Mouse (Mus musculus) stomach, postnatal 0 days (tissue): ENCODE data around the gene Reps2. TPM values are rescaled to one million over a fixed set of nuclear protein-coding genes. Genes with fewer than 3 reads are reported as not detected.

ENCODE experiments used
- ATAC-seq: fragments of 200-750 bp; cut with Nextera tagmentation; 2 replicates; pipeline ENCODE4 v1.8.0; 2017; ENCODE audit not compliant: low FRiP score, low TSS enrichment
- DNase-seq: peaks from one replicate; pipeline ENCODE4 v3.0.0-alpha.2; 2016; ENCODE audit warnings: low spot score
- H3K27ac ChIP-seq: fragments of 300-500 bp; sonication (generic); replicated peaks from 2 replicates; pipeline ENCODE4 v1.5.1; 2014; ENCODE audit warnings: mild to moderate bottlenecking, control low read depth
- H3K27me3 ChIP-seq: fragments of 300-500 bp; sonication (generic); 2 replicates; pipeline ENCODE4 v1.6.1; 2014; ENCODE audit warnings: low read length; ENCODE audit not compliant: control insufficient read depth, insufficient read depth
- H3K36me3 ChIP-seq: fragments of 300-500 bp; sonication (generic); 2 replicates; pipeline ENCODE4 v1.6.1; 2014; ENCODE audit warnings: low read length, mixed read lengths; ENCODE audit not compliant: control insufficient read depth, insufficient read depth
- H3K4me1 ChIP-seq: fragments of 300-500 bp; sonication (generic); replicated peaks from 2 replicates; pipeline ENCODE4 v1.6.1; 2014; ENCODE audit warnings: antibody characterized with exemption; ENCODE audit not compliant: control insufficient read depth, insufficient read depth
- H3K4me2 ChIP-seq: fragments of 300-500 bp; sonication (generic); replicated peaks from 2 replicates; pipeline ENCODE4 v1.6.1; 2014; ENCODE audit warnings: low read depth, mild to moderate bottlenecking, control low read depth, moderate library complexity
- H3K4me3 ChIP-seq: fragments of 300-500 bp; sonication (generic); 2 replicates; pipeline ENCODE4 v1.5.1; 2014; ENCODE audit warnings: low read depth, low read length, control low read depth
- H3K9ac ChIP-seq: fragments of 300-500 bp; sonication (generic); 2 replicates; pipeline ENCODE4 v1.6.1; 2014; ENCODE audit warnings: mild to moderate bottlenecking, low read length, control low read depth, mixed read lengths
- H3K9me3 ChIP-seq: fragments of 300-500 bp; sonication (generic); 2 replicates; pipeline ENCODE4 v1.6.1; 2016; ENCODE audit warnings: low read length; ENCODE audit not compliant: control insufficient read depth
- CTCF ChIP-seq: IDR thresholded peaks from 2 replicates; pipeline ENCODE4 v1.5.1; 2016; ENCODE audit warnings: antibody characterized with exemption, low read depth, mild to moderate bottlenecking, moderate library complexity
- EP300 ChIP-seq: optimal IDR thresholded peaks from 2 replicates; pipeline ENCODE3; 2016; ENCODE audit warnings: antibody characterized with exemption
- WGBS: fragments of 180-500 bp; shearing (Covaris S2); extraction: QIAGEN DNeasy Blood & Tissue Kit; methylation state at CpG from one replicate; pipeline ENCODE4 v1.1.7; 2014; 5-methylcytosine and 5-hydroxymethylcytosine counted together
- polyA plus RNA-seq: library from polyadenylated mRNA; unstranded; fragments of >200 nt; fragmentation: Nextera tagmentation; extraction: Ambion mirVana; gene quantifications from 2 replicates; pipeline ENCODE4 v1.2.1, GENCODE M21; 2015

Gene Reps2
- polyA plus RNA-seq, 1 experiment from 2014 or later, result 0.72 TPM

DNA sequence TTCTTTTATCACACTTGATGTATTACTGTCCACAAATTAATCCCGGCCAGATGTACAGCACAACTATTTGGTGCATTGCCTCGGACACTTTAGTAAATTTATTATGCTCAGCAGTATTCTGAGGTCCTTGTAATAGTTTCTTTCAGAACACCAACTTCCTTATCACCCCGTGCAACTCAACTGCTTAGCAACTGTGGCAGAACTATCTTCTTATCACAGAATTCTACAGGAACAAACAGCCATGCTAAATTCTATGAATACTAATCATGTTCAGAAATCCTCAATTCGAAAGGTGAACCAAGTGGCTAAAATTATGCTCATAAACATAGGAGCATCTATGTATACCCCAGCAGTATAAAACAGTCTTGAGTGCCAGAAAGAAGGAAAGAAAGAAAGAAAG is 1.7 kb downstream of the Reps2 start:
- 59% methylated on average over 4 of the region's 4 CpGs for WGBS

DNA sequence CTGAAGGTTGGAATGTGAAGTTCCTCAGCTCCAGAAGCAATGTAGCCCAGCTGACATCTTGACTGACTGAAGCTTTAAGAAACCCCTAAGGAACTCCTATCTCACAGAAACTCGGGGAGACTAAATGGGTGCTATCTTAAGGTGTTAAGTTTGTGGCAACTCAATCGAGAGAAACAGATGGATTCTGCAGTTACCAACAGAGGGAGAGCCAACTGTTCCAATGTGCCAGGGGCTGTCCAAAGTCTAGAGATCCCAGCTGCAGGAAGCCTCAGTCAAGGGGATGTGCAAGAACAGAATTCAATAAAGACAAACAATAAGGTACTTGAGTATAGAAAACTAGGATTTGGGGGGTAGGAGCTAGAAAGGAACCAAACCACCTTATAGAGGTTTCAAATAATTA is 8.3 kb downstream of the Reps2 start:
- TF ChIP-seq CTCF, result no peak
- TF ChIP-seq EP300, result no peak
- no peak overlapping the region for H3K9ac ChIP-seq
- H3K27me3 ChIP-seq, result no peaks in the 10 kb centered on the region
- no peak overlapping the region for H3K4me3 ChIP-seq
- no peaks in the 10 kb centered on the region for H3K36me3 ChIP-seq
- H3K4me2 ChIP-seq, result no peak overlapping the region
- 34% methylated on average over 2 of the region's 2 CpGs for WGBS
- no peaks in the 10 kb centered on the region for H3K9me3 ChIP-seq
- ATAC-seq, result no peak
- no peak for DNase-seq
- no peaks in the 10 kb centered on the region for H3K4me1 ChIP-seq
- no peak overlapping the region for H3K27ac ChIP-seq

More for the DNA sequence above, 1.7 kb downstream of the Reps2 start:
- H3K4me2 ChIP-seq, result no peak overlapping the region
- no peaks in the 10 kb centered on the region for H3K27me3 ChIP-seq
- H3K9ac ChIP-seq, result no peak overlapping the region
- no peak overlapping the region for H3K27ac ChIP-seq
- DNase-seq (no peak), ATAC-seq (no peak)
- no peaks in the 10 kb centered on the region for H3K36me3 ChIP-seq
- H3K4me1 ChIP-seq, result no peaks in the 10 kb centered on the region
- H3K9me3 ChIP-seq, result no peaks in the 10 kb centered on the region
- TF ChIP-seq EP300 (no peak), CTCF (no peak)
- no peak overlapping the region for H3K4me3 ChIP-seq

GRCm38 (mm10) chrX:162622091-162622437 is 21.4 kb downstream of the Reps2 start:
- Histone ChIP-seq H3K36me3 (no peaks in the 10 kb centered on the region), H3K27me3 (no peaks in the 10 kb centered on the region), H3K4me3 (no peak overlapping the region), H3K9me3 (no peaks in the 10 kb centered on the region), H3K4me1 (no peaks in the 10 kb centered on the region), H3K4me2 (no peak overlapping the region), H3K27ac (no peak overlapping the region), H3K9ac (no peak overlapping the region)
- WGBS, result 75% methylated on average over 1 of the region's 1 CpGs
- ATAC-seq (no peak), DNase-seq (no peak)
- TF ChIP-seq EP300, result no peak
- TF ChIP-seq CTCF, result no peak

- H3K27me3 ChIP-seq, result no peaks in the 10 kb centered on the region
- no peak overlapping the region for H3K27ac ChIP-seq
- no peaks in the 10 kb centered on the region for H3K36me3 ChIP-seq
- H3K9me3 ChIP-seq, result no peaks in the 10 kb centered on the region
- no peak overlapping the region for H3K4me3 ChIP-seq
- no peaks in the 10 kb centered on the region for H3K4me1 ChIP-seq
- DNase-seq, result no peak
- ATAC-seq, result no peak
- no peak overlapping the region for H3K9ac ChIP-seq
- 73% methylated on average over 5 of the region's 5 CpGs for WGBS
- no peak overlapping the region for H3K4me2 ChIP-seq
- TF ChIP-seq EP300 (no peak), CTCF (no peak)
Observed at GRCm38 (mm10) chrX:162621194-162622090, 22.0 kb downstream of the Reps2 start.

DNA sequence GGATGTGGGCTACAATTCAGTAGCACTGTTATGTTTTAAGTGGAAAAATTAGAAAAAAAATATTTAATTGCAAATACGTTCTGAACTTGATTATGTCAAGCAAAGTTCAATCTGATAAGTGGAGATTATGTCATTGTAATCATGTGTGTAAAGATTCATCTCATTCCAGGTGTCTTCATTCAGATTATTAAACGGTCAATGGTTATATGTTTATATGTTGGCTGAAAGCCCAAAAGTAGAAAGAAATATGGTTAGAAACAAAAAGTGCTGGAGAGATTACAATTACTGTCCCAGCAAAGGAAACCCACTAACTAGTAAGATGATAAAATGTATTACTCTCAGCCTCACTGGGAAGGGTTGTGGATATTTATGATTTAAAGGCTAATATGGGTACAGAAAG is 23.7 kb downstream of the Reps2 start:
- H3K4me3 ChIP-seq, result no peak overlapping the region
- no peaks in the 10 kb centered on the region for H3K9me3 ChIP-seq
- no peaks in the 10 kb centered on the region for H3K27me3 ChIP-seq
- no peaks in the 10 kb centered on the region for H3K4me1 ChIP-seq
- H3K9ac ChIP-seq, result no peak overlapping the region
- H3K27ac ChIP-seq, result no peak overlapping the region
- DNase-seq (no peak), ATAC-seq (no peak)
- 32% methylated on average over 2 of the region's 2 CpGs for WGBS
- TF ChIP-seq EP300 (no peak), CTCF (no peak)
- no peak overlapping the region for H3K4me2 ChIP-seq
- H3K36me3 ChIP-seq, result no peaks in the 10 kb centered on the region

DNA sequence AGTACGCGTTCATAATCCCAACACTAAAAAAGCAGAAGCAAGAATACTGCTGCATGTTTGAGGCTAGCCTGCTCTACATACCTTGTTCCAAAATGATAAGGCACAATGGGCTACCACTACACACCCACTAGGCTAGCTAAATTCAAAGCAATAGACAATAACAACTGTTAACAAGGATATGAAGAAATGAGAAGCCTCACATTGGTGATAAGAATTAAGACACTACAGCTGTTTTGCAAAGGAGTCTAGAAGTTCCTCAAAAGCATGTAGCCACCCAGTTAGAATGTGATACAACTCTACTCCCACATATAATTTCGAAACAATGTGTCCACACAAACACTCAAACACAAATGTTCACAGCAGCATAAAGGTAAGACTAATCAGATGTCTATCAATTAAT is 24.9 kb downstream of the Reps2 start:
- 90% methylated on average over 3 of the region's 3 CpGs for WGBS
- Histone ChIP-seq H3K4me3 (no peak overlapping the region), H3K36me3 (no peaks in the 10 kb centered on the region), H3K9me3 (no peaks in the 10 kb centered on the region), H3K4me2 (no peak overlapping the region), H3K27me3 (no peaks in the 10 kb centered on the region), H3K9ac (no peak overlapping the region), H3K4me1 (no peaks in the 10 kb centered on the region), H3K27ac (no peak overlapping the region)
- ATAC-seq, result no peak
- TF ChIP-seq EP300 (no peak), CTCF (no peak)
- DNase-seq, result no peak
